Mouse (Mus musculus) layer of hippocampus, postnatal 10 days (tissue): ENCODE data around the gene Creld1. TPM values are rescaled to one million over a fixed set of nuclear protein-coding genes. Genes with fewer than 3 reads are reported as not detected.
A peak's percentile ranks its signal among the peaks of the same experiment; 100 is the strongest.

Experiments
- DNase-seq, 2 experiments: peaks; one replicate each; pipeline ENCODE4 v3.0.0; 2021; ENCODE audit warnings: low spot score in 2 of 2
- total RNA-seq, 2 experiments: library from RNA; stranded (reverse); gene quantifications; 2 replicates each; pipeline ENCODE4 v1.2.3; 2021

Gene Creld1
- total RNA-seq, 2 experiments from 2014 or later = 80.0 to 92.3 TPM

DNA sequence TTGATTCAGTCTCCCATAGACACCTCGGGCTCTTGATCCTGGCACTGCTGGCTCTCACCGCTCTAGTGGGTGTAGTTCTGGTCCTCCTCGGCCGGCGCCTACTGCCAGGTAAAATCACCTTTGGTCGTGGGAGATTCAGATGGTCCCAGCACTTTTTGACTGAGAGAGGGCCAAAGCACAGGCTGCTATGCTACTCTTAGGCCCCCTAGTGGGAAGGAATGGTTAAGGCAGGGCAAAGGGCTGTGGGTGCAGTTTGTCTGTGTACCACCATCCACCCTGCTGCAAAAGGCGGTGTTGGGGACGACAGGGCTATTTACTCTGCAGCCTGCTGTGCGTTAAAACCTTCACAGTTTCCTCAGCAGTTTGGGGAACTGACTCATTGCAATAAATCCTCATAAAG lies 14.1 kb upstream of the Creld1 start:
- DNase-seq = peak; percentile 69 to 76

DNA sequence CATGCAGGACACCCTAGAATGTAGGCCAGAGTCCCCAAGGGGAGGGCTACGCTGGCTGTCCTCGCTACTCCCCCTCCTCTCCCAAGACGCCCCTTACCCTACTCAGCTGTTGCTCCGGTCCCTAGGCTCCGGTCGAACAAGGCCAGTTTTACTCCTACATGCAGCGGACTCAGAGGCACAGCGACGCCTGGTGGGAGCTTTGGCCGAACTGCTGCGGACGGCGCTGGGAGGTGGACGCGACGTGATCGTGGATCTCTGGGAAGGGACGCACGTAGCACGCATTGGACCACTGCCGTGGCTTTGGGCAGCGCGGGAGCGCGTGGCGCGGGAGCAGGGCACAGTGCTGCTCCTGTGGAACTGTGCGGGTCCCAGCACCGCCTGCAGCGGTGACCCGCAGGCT lies 13.7 kb upstream of the Creld1 start:
- DNase-seq = peak; percentile 80 to 84

GRCm38 (mm10) chr6:113471297-113471936 lies 11.7 kb upstream of the Creld1 start, which contains the start of gene Il17rc:
Gene Il17rc, plus strand, starts transcription at chr6:113471427.
- no peak for DNase-seq

GRCm38 (mm10) chr6:113472061-113472460 lies 11.0 kb upstream of the Creld1 start:
- no peak for DNase-seq

DNA sequence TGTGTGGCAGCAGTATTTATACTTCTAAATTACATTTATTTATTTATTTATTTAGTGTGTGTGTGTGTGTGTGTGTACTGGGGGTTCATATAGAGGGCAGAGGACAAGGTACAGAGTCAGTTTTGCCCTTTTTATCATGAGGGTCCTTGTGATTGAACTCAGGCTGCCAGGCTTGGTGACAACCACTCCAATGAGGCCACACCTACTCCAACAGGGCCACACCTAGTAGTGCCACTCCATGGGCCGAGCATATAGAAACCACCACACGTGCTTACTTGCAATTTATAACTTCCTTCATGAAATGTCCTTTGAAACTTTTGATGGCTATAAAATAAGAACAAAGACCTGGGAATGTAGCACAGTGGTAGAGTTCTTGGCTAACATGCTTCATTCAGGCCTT lies 9.9 kb upstream of the Creld1 start:
- DNase-seq = no peak

GRCm38 (mm10) chr6:113473715-113474114 lies 9.4 kb upstream of the Creld1 start:
- DNase-seq = no peak

DNA sequence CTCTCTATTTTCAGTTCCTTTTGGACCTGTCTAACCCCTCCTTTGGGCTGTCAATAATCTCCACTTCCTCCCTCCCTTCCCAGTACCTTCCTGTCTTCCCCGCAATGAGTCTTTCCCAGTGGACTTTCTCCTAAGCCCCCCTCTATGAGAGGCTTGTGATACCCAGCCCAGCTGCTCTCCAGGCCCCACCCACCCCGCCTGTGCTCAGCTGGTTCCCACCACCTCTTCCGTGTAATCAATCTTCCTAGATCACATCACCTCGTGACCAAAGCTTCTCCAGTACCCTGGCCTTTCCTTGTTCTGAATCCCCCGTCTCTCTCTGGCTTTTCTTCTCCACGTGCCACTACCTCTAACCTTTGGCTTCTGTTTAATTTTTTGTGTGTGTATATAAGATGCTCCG lies 5.7 kb upstream of the Creld1 start:
- no peak for DNase-seq

DNA sequence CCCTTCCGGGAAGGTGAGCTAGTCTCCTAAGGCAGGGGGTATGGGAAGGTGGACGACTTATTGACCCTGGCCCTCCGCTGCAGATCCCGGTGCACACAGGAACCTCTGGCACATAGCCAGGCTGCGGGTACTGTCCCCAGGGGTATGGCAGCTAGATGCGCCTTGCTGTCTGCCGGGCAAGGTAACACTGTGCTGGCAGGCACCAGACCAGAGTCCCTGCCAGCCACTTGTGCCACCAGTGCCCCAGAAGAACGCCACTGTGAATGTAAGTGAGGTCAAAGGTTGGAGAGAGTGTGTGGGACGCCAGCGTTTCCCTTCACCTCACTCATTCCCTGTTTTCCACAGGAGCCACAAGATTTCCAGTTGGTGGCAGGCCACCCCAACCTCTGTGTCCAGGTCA lies 4.2 kb upstream of the Creld1 start:
- DNase-seq = no peak

DNA sequence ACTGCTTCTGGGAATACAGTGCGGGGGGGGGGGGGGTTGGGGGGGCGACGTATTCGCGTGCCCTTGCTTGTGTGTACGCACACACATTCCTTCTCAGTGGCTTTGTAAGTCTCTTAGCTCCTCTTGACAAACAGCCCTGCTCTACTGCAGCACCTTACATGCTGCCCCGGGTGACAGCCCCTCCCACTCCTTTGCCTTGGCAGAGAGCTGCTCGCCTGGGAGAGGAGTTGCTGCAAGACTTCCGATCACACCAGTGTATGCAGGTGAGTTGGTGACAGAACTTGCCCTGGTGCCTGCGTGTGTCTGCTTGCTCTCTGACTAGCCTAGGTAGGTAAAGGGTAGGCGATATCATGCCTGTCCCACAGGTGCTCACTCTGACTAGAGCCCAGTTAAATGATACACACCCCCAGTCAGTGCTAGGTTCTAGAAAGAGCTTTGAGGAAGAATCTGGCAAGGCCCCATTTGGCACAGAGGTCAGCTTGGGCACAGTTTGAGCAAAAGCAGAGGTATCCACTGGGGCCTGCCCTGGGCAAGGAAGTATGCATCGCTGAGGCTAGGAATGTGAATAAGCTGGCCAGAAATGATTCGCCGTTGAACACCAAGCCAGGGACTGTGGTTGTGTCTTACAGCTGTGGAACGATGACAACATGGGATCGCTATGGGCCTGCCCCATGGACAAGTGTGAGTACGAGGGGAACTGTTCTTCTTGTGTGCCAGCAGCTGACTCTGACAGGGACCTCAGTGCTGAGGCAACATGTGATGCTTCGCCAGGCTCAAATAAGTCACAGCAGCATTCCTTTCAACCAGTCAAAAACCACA lies 2.3 kb upstream of the Creld1 start:
- no peak for DNase-seq

GRCm38 (mm10) chr6:113482477-113483099 lies 509 bp upstream of the Creld1 start:
- peak; percentile 59 to 60 for DNase-seq

GRCm38 (mm10) chr6:113483729-113484128 lies 632 bp downstream of the Creld1 start:
- DNase-seq = peak in 1 of 2 experiments; percentile 52

GRCm38 (mm10) chr6:113487125-113487576 lies 4.1 kb downstream of the Creld1 start:
- no peak for DNase-seq

GRCm38 (mm10) chr6:113489410-113489809 lies 6.3 kb downstream of the Creld1 start:
- no peak for DNase-seq

- DNase-seq = no peak
These were observed 9.2 kb downstream of the Creld1 start for GRCm38 (mm10) chr6:113492101-113492864.

DNA sequence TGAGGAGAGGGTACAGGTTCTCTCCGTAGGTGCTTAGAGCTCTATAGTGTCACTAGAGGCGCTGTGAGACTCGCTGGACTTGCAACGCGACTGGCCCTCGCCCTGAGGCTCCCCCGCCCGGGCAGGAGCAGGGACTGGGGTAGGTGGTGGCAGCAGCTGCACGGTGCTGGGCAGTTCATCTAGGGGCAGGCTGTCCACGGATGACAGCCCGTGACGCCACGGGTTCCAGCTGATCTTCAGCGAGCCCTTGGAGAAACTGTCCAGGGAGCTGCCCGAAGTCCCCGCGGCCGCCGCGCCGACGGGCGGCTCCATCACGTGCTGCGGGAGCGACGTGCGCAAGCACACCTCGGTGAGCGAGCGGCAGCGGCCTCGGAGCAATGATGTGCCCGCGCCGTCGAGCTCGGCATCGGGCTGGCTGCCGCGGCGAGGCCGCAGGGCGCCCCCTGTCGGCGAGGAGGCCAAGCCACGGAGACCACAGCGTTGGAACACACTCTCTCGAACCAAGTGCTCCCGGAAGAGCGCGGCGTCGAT lies 11.2 kb downstream of the Creld1 start:
- DNase-seq = peak; percentile 80 to 85

- peak; percentile 30 to 41 for DNase-seq
These were observed 12.1 kb downstream of the Creld1 start for GRCm38 (mm10) chr6:113495071-113495675.

DNA sequence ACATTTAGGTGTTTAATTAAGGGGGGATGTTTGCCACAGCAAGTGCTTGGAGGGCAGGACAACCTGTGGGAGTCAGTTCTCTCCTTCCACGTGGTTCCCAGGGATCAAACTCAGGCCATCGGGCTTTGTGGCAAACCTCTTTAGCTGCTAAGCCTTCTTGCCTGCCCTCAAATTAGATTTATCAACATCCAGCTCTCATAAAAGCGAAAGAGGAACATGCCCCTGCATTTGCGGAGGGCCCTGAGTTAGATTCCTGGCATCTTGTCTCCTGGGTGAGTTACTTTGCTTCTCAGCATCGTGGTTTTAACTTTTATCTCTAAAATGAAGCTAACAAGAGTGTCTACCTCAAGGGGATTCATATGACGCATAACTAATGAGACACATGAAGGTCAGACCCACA lies 16.2 kb downstream of the Creld1 start:
- no peak for DNase-seq

DNA sequence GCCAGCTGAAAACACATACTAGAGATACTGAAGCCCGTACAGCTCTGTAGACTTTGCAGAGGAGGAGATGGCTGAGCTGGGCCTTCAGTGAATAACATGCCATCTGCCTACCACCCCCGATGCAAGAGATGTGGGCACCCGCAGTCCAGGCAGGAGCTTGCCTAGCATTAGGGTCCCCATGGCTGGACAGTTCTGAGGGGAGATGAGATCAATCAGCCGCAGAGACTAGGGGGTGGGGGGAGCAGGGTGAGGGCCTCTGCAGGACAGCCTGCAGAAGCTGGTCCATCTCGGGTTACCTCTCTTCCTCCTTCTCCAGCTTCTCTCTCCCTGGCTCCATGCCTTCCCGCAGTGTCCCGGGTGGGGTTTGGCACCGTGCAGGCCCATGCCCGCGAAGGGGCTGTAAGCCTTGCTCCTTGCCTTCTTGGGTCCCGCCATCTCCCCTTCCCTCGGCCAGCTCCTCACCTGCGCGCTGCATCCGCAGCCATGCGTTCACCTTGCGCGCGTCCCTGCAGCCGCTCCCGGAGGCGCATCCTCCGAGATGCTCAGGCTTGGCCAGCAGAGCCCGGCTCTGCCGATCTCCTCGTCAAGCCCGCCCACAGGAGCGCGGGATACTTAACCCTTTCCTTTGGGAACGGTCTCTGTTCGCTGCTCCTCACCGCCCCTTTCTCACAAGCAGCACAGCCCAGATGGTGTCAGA lies 18.4 kb downstream of the Creld1 start, which contains the start of gene Prrt3:
Gene Prrt3 (minus strand): TSS at position 544 of the 697 bp plus-strand sequence.
- peak; percentile 64 to 73 for DNase-seq

DNA sequence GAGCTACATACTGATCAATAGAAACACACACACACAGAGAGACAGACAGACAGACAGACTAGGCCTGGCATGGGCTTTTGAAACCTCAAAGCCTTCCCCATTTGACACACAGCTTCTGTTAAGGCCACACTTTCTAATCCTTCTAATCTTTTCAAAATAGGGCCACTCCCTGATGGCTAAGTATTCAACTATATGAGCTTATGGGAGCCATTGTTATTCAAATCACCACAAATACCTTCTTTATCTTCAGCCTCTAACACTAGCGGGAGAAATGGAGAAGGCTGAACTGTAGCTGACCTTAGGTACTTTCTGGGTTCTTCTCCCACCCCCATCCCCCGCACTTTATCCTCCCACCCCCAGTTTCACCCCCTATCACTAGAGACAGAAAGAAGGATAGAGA lies 19.7 kb downstream of the Creld1 start:
- DNase-seq = no peak

GRCm38 (mm10) chr6:113505689-113506088 lies 22.6 kb downstream of the Creld1 start:
- DNase-seq = no peak
